Mouse (Mus musculus): ENCODE data around the gene Ccdc36.

GRCm38 (mm10) chr9:108453458-108453857 is 25.2 kb upstream of the Ccdc36 start:
- no peak for TF ChIP-seq CTCF (IDR thresholded peaks at IDR 0.05; ENCODE audit: low read depth)
- TF ChIP-seq EP300 (IDR thresholded peaks at IDR 0.05; ENCODE audit: low read depth) = no peak

Measured in liver, postnatal 0 days (tissue).